Mouse (Mus musculus) G1E (cell line): Measurements from ENCODE around the gene BC005537.

ENCODE experiments used
- CTCF ChIP-seq: IDR thresholded peaks from 2 replicates; pipeline ENCODE4 v1.5.1; 2012; ENCODE audit warnings: low read depth, low read length, inconsistent platforms, mixed read lengths
- GATA1 ChIP-seq: IDR thresholded peaks from 2 replicates; pipeline ENCODE4 v1.6.1; 2012; ENCODE audit warnings: borderline replicate concordance, low read length, inconsistent platforms, mixed read lengths
- POLR2AphosphoS5 ChIP-seq: IDR thresholded peaks from 2 replicates; pipeline ENCODE4 v1.6.1; 2012; ENCODE audit warnings: low read depth, low read length, inconsistent platforms; ENCODE audit not compliant: insufficient replicate concordance

- TF ChIP-seq GATA1 (no peak), CTCF (no peak), POLR2AphosphoS5 (no peak)
Measured at GRCm38 (mm10) chr13:24798686-24799085, 2.8 kb upstream of the BC005537 start.
